Mouse (Mus musculus): Measurements from ENCODE around the gene Mxra8.

DNA sequence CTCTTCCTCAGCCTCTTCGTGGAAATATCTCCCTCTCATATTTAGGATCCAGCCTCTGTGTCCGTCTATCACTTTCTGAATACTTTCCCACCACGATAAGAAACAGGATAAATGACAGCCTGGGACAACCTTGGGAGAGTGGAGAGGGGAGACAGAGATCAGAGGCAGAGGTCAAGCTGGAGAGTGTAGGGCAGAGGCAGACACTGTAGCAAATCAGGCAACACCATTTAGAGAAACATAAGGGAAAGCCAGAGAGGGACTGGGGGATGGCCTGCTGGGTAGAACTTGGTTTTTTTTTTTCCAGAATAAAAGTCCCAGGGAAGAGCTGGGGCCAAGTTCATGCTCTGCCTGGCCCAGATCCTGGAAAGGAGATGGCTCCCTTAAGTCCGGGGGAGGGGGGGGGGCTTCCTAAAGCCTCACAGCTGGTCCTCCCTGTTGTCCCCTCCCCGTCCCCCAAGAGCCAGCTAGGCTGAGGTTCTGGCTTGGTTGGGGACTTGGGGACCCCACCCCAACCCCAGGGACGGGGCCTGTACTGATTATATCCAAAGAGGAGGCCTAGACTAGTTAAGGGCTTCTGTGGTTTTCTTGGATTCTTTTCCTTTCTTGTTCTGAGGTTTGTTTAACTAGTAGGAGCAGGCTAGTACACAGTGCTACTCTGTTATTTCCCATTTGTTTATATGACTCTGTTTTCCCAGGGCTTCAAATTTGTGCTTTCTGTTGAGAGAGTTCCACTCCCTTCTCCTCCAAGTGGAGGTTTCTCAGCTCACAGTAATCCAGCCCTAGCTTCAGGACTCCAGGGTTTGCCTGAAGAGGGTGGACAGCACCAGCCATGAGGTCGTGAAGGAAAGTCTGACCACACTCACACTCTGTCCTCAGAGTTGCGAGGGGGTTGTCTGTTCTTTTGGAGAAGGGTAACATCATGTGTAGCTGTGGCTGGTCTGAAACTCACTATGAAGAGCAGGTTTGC, 1.0 kb upstream of the Mxra8 start:
- TF ChIP-seq CTCF (IDR thresholded peaks at IDR 0.05; ENCODE audit: low read depth, low read length) (no peak), GATA1 (IDR thresholded peaks at IDR 0.05; ENCODE audit: borderline replicate concordance, low read length) (no peak), TAL1 (conservative IDR thresholded peaks at IDR 0.05; ENCODE audit: low read depth, low read length) (no peak), POLR2AphosphoS5 (IDR thresholded peaks at IDR 0.05; ENCODE audit: insufficient replicate concordance, low read depth, low read length) (no peak)
